Mouse (Mus musculus): ENCODE data around the gene Enox1. TPM values are rescaled to one million over a fixed set of nuclear protein-coding genes. Genes with fewer than 3 reads are reported as not detected.

Gene Enox1
- polyA plus RNA-seq, 1 experiment, result 0.65 TPM

DNA sequence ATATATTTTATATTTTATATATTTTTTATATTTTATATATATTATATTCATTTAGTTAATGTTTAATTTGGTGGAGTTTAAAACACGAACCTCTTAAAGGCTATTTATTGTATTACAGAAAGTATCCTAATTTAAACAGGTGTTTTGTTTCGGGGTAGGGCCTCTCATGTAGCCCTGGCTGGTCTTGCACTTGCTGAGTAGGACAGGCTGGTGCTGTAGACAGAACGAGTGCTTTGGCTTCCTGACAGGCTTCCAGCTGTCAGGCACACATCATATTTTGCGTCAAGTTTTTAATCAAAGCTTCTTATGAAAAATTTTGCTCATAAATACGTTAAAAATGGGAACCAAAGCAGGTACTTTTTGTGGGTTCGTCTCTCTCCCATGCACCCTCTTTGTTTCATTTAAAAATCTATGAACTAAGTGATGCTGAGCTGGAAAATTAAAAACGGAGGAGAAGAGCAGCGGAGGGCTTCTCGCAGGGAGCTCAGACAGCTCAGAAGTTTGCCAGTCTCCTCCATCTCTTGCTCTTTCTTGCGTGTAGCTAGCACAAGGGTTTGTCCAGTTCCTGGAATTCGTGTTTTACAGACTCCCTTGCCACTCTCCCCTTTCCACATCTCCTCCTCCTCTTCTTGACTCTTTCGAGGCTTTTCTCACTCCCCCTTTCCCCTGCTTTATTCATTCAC is 115.8 kb downstream of the Enox1 start:
- H3K4me3 ChIP-seq (replicated peaks; ENCODE audit: control insufficient read depth, low read depth, low read length), result no peak overlapping the region
- no peak overlapping the region for H3K27ac ChIP-seq (ENCODE audit: control insufficient read depth, insufficient read depth, low read depth, low read length, poor library complexity)
- TF ChIP-seq CTCF (IDR thresholded peaks at IDR 0.05; ENCODE audit: control insufficient read depth, insufficient read depth, low read length), result no peak
- no peak for TF ChIP-seq POLR2A (IDR thresholded peaks at IDR 0.05; ENCODE audit: borderline replicate concordance, control insufficient read depth, low read depth, low read length)
- no peaks in the 10 kb centered on the region for H3K4me1 ChIP-seq (ENCODE audit: control insufficient read depth, insufficient read depth, low read length)
- WGBS, result 64% methylated on average over 12 of the region's 12 CpGs

GRCm38 (mm10) chr14:77272931-77273446 is 116.4 kb downstream of the Enox1 start:
- WGBS, result 87% methylated on average over 13 of the region's 13 CpGs
- TF ChIP-seq POLR2A (IDR thresholded peaks at IDR 0.05; ENCODE audit: borderline replicate concordance, control insufficient read depth, low read depth, low read length) (no peak), CTCF (IDR thresholded peaks at IDR 0.05; ENCODE audit: control insufficient read depth, insufficient read depth, low read length) (no peak)
- H3K27ac ChIP-seq (ENCODE audit: control insufficient read depth, insufficient read depth, low read depth, low read length, poor library complexity), result no peak overlapping the region
- no peaks in the 10 kb centered on the region for H3K4me1 ChIP-seq (ENCODE audit: control insufficient read depth, insufficient read depth, low read length)
- no peak overlapping the region for H3K4me3 ChIP-seq (replicated peaks; ENCODE audit: control insufficient read depth, low read depth, low read length)

GRCm38 (mm10) chr14:77273721-77274120 is 117.2 kb downstream of the Enox1 start:
- H3K27ac ChIP-seq (ENCODE audit: control insufficient read depth, insufficient read depth, low read depth, low read length, poor library complexity), result no peak overlapping the region
- TF ChIP-seq CTCF (IDR thresholded peaks at IDR 0.05; ENCODE audit: control insufficient read depth, insufficient read depth, low read length) (no peak), POLR2A (IDR thresholded peaks at IDR 0.05; ENCODE audit: borderline replicate concordance, control insufficient read depth, low read depth, low read length) (no peak)
- H3K4me1 ChIP-seq (ENCODE audit: control insufficient read depth, insufficient read depth, low read length), result no peaks in the 10 kb centered on the region
- 77% methylated on average over 6 of the region's 6 CpGs for WGBS
- no peak overlapping the region for H3K4me3 ChIP-seq (replicated peaks; ENCODE audit: control insufficient read depth, low read depth, low read length)

DNA sequence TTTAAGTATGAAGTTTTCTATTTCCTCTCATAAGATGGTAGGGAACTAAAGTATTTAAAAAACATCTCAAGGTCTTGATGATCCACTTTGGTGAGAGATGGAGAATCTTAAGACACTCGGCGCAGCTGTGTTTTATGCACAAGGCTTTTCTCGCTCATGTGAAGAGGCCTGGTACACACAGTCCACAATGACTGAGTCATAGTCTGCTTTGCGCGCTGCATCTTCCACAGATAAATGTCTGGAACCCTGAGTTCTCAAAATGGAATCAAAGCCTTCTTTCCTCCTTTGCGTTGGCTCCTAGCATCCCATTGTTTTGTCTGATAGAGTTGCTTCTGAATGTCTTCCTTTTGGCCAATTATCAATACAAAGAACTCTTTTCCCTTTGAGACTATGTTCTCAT is 119.0 kb downstream of the Enox1 start:
- no peak overlapping the region for H3K4me3 ChIP-seq (replicated peaks; ENCODE audit: control insufficient read depth, low read depth, low read length)
- 88% methylated on average over 6 of the region's 6 CpGs for WGBS

DNA sequence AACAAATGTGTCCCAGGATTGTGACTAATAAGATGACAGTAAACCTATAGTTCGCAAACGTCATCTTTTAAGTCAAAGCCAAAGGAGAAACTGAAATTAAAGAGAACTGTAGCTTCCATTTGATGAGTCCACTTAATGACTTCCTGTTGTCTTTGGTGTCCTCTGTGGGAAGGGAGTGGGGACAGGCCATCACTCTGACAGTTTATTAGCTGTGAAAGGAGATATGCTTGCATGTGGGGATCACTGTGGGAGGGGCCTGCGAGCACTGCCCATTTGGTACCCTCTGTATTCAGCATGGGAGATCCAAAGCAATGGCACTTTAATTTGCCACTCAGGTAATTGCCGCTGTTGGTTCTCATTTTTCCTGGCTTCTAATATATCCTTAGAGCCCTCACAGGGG is 122.6 kb downstream of the Enox1 start:
- no peaks in the 10 kb centered on the region for H3K4me1 ChIP-seq (ENCODE audit: control insufficient read depth, insufficient read depth, low read length)
- no peak overlapping the region for H3K27ac ChIP-seq (ENCODE audit: control insufficient read depth, insufficient read depth, low read depth, low read length, poor library complexity)
- WGBS, result 81% methylated on average over 4 of the region's 4 CpGs
- H3K4me3 ChIP-seq (replicated peaks; ENCODE audit: control insufficient read depth, low read depth, low read length), result no peak overlapping the region
- no peak for TF ChIP-seq CTCF (IDR thresholded peaks at IDR 0.05; ENCODE audit: control insufficient read depth, insufficient read depth, low read length)
- TF ChIP-seq POLR2A (IDR thresholded peaks at IDR 0.05; ENCODE audit: borderline replicate concordance, control insufficient read depth, low read depth, low read length), result no peak

More for the DNA sequence above, 119.0 kb downstream of the Enox1 start:
- TF ChIP-seq CTCF (IDR thresholded peaks at IDR 0.05; ENCODE audit: control insufficient read depth, insufficient read depth, low read length), result no peak
- TF ChIP-seq POLR2A (IDR thresholded peaks at IDR 0.05; ENCODE audit: borderline replicate concordance, control insufficient read depth, low read depth, low read length), result no peak
- no peaks in the 10 kb centered on the region for H3K4me1 ChIP-seq (ENCODE audit: control insufficient read depth, insufficient read depth, low read length)
- no peak overlapping the region for H3K27ac ChIP-seq (ENCODE audit: control insufficient read depth, insufficient read depth, low read depth, low read length, poor library complexity)

GRCm38 (mm10) chr14:77280454-77280853 is 123.9 kb downstream of the Enox1 start:
- Histone ChIP-seq H3K4me3 (replicated peaks; ENCODE audit: control insufficient read depth, low read depth, low read length) (no peak overlapping the region), H3K4me1 (ENCODE audit: control insufficient read depth, insufficient read depth, low read length) (no peaks in the 10 kb centered on the region), H3K27ac (ENCODE audit: control insufficient read depth, insufficient read depth, low read depth, low read length, poor library complexity) (no peak overlapping the region)
- no peak for TF ChIP-seq POLR2A (IDR thresholded peaks at IDR 0.05; ENCODE audit: borderline replicate concordance, control insufficient read depth, low read depth, low read length)
- TF ChIP-seq CTCF (IDR thresholded peaks at IDR 0.05; ENCODE audit: control insufficient read depth, insufficient read depth, low read length), result no peak
- 67% methylated on average over 2 of the region's 2 CpGs for WGBS

DNA sequence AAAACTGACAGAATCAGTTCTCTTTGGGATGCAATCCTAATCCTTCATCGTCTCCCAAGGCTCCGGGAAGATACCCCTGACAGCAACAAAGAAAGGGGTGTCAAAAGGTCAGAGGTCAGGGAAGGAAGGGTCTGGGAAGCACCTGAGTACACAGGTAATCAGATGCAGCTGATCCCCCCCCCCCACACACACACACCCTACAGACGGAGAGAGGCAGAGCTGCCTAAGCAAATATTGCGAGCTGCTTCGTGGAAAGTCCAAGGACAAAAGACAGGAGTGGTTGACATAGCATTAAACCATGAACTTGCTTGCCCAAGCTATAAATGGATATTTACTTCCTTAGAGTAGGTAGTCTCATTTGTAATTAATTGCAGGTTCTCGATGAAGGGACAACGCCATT is 124.3 kb downstream of the Enox1 start:
- TF ChIP-seq CTCF (IDR thresholded peaks at IDR 0.05; ENCODE audit: control insufficient read depth, insufficient read depth, low read length) (no peak), POLR2A (IDR thresholded peaks at IDR 0.05; ENCODE audit: borderline replicate concordance, control insufficient read depth, low read depth, low read length) (no peak)
- Histone ChIP-seq H3K4me1 (ENCODE audit: control insufficient read depth, insufficient read depth, low read length) (no peaks in the 10 kb centered on the region), H3K4me3 (replicated peaks; ENCODE audit: control insufficient read depth, low read depth, low read length) (no peak overlapping the region), H3K27ac (ENCODE audit: control insufficient read depth, insufficient read depth, low read depth, low read length, poor library complexity) (no peak overlapping the region)
- 86% methylated on average over 7 of the region's 7 CpGs for WGBS

- 72% methylated on average over 4 of the region's 4 CpGs for WGBS
- Histone ChIP-seq H3K27ac (ENCODE audit: control insufficient read depth, insufficient read depth, low read depth, low read length, poor library complexity) (no peak overlapping the region), H3K4me1 (ENCODE audit: control insufficient read depth, insufficient read depth, low read length) (no peaks in the 10 kb centered on the region), H3K4me3 (replicated peaks; ENCODE audit: control insufficient read depth, low read depth, low read length) (no peak overlapping the region)
- TF ChIP-seq POLR2A (IDR thresholded peaks at IDR 0.05; ENCODE audit: borderline replicate concordance, control insufficient read depth, low read depth, low read length) (no peak), CTCF (IDR thresholded peaks at IDR 0.05; ENCODE audit: control insufficient read depth, insufficient read depth, low read length) (no peak)
Measured at GRCm38 (mm10) chr14:77283939-77284338, 127.4 kb downstream of the Enox1 start.
